Mouse (Mus musculus): ENCODE measurements around the gene Cog2. TPM values are rescaled to one million over a fixed set of nuclear protein-coding genes. Genes with fewer than 3 reads are reported as not detected.

The Cog2 gene
- polyA plus RNA-seq, 2 experiments: 36.1 to 40.5 TPM

DNA sequence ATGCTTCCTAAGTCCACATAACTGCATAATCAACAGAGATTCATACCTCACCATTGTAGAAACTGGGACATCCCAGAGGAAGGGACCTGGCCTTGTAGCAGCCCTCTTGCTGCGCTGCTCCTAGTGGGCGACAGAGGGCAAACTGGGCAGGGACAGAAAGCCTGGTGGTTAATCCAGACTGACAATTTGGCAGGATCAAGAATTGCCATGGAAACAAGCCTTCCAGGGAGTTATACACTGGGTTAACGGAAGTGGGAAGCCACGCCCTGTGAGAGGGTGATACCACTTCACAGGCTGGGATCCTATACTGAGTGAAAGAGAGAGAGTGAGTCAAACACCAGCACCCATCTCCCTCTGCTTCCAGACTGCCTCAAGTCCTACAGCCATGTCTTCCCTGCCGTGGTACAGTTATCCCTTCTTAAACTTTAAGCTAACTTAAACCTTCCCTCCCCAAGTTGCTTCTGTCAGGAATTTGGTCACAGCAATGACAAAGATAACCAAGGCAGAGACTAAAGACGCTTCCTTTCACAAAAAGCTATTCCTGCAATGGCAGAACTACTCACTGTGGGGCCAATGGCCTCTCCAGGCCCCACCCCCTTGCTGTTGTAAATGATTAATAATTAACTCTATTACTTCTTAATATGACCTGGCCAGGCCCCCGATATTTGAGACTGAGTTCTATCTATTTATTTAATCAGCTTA is 21.2 kb upstream of the Cog2 start:
- H3K9me3 ChIP-seq (ENCODE audit: control insufficient read depth, low read length): no peaks in the 10 kb centered on the region
- DNase-seq (ENCODE audit: low spot score) (no peak), ATAC-seq (ENCODE audit: low FRiP score, low read depth) (no peak)
- peaks cover 16% of the 10 kb centered on the region for H3K4me1 ChIP-seq (ENCODE audit: control insufficient read depth, insufficient read depth, low read length)
- H3K27me3 ChIP-seq (ENCODE audit: control insufficient read depth, insufficient read depth, low read length): no peaks in the 10 kb centered on the region
- no peak overlapping the region for H3K4me3 ChIP-seq (replicated peaks; ENCODE audit: low read length)
- WGBS: 52% methylated on average over 7 of the region's 7 CpGs
- no peak overlapping the region for H3K4me2 ChIP-seq (replicated peaks; ENCODE audit: low read depth, low read length, severe bottlenecking)
- TF ChIP-seq POLR2A (IDR thresholded peaks at IDR 0.05; ENCODE audit: borderline replicate concordance, extremely low read depth, insufficient read depth, insufficient read length): no peak
- H3K27ac ChIP-seq (replicated peaks; ENCODE audit: low read depth, low read length): no peak overlapping the region
- no peak overlapping the region for H3K9ac ChIP-seq (ENCODE audit: low read depth, low read length, severe bottlenecking)
- no peaks in the 10 kb centered on the region for H3K36me3 ChIP-seq (ENCODE audit: control insufficient read depth, insufficient read depth, low read length)

DNA sequence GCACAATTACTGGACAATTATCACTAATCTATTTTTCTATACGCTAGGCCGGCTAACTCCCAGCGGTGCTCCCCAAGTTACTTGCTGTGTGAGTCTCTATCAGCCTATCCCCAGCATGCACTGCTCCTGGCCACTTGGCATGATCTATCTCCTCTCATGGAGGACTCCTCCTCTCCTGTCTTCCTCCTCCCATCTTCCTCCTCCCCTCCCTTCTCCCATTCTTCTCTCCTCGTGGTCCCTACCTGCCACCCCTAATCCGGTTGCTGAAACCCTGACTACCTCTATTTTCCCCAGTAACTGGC is 20.7 kb upstream of the Cog2 start:
- DNase-seq (ENCODE audit: low spot score): no peak
- H3K9ac ChIP-seq (ENCODE audit: low read depth, low read length, severe bottlenecking): no peak overlapping the region
- no peak overlapping the region for H3K27ac ChIP-seq (replicated peaks; ENCODE audit: low read depth, low read length)
- peaks cover 11% of the 10 kb centered on the region for H3K4me1 ChIP-seq (ENCODE audit: control insufficient read depth, insufficient read depth, low read length)
- no peak for ATAC-seq (ENCODE audit: low FRiP score, low read depth)
- H3K27me3 ChIP-seq (ENCODE audit: control insufficient read depth, insufficient read depth, low read length): no peaks in the 10 kb centered on the region
- WGBS: 84% methylated on average over 5 of the region's 5 CpGs
- no peaks in the 10 kb centered on the region for H3K9me3 ChIP-seq (ENCODE audit: control insufficient read depth, low read length)
- no peak for TF ChIP-seq POLR2A (IDR thresholded peaks at IDR 0.05; ENCODE audit: borderline replicate concordance, extremely low read depth, insufficient read depth, insufficient read length)
- H3K36me3 ChIP-seq (ENCODE audit: control insufficient read depth, insufficient read depth, low read length): no peaks in the 10 kb centered on the region
- H3K4me2 ChIP-seq (replicated peaks; ENCODE audit: low read depth, low read length, severe bottlenecking): no peak overlapping the region
- no peak overlapping the region for H3K4me3 ChIP-seq (replicated peaks; ENCODE audit: low read length)

DNA sequence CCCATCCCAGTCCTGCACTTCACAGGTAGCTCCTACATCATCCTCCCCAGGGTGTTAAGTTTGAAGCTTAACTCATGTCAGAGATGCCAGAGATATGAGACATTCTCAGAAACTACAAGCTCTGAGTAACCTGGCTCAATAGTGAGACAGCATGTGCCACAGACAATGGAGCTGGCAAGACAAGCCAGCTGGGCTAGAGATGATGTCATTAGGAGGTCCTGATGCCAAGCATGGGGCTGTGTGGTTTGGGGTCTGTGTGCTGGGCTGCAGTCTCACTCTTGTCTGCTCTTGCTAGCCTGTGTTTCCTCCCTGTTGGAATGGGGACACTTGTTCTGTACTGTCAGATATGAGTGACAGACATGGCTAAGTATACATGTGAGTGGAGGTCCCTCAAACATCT is 14.9 kb upstream of the Cog2 start:
- no peak for TF ChIP-seq POLR2A (IDR thresholded peaks at IDR 0.05; ENCODE audit: borderline replicate concordance, extremely low read depth, insufficient read depth, insufficient read length)
- H3K4me1 ChIP-seq (ENCODE audit: control insufficient read depth, insufficient read depth, low read length): no peaks in the 10 kb centered on the region
- DNase-seq (ENCODE audit: low spot score) (no peak), ATAC-seq (ENCODE audit: low FRiP score, low read depth) (no peak)
- H3K27me3 ChIP-seq (ENCODE audit: control insufficient read depth, insufficient read depth, low read length): no peaks in the 10 kb centered on the region
- no peak overlapping the region for H3K4me3 ChIP-seq (replicated peaks; ENCODE audit: low read length)
- H3K27ac ChIP-seq (replicated peaks; ENCODE audit: low read depth, low read length): no peak overlapping the region
- H3K9ac ChIP-seq (ENCODE audit: low read depth, low read length, severe bottlenecking): no peak overlapping the region
- no peak overlapping the region for H3K4me2 ChIP-seq (replicated peaks; ENCODE audit: low read depth, low read length, severe bottlenecking)
- no peaks in the 10 kb centered on the region for H3K9me3 ChIP-seq (ENCODE audit: control insufficient read depth, low read length)
- no peaks in the 10 kb centered on the region for H3K36me3 ChIP-seq (ENCODE audit: control insufficient read depth, insufficient read depth, low read length)

DNA sequence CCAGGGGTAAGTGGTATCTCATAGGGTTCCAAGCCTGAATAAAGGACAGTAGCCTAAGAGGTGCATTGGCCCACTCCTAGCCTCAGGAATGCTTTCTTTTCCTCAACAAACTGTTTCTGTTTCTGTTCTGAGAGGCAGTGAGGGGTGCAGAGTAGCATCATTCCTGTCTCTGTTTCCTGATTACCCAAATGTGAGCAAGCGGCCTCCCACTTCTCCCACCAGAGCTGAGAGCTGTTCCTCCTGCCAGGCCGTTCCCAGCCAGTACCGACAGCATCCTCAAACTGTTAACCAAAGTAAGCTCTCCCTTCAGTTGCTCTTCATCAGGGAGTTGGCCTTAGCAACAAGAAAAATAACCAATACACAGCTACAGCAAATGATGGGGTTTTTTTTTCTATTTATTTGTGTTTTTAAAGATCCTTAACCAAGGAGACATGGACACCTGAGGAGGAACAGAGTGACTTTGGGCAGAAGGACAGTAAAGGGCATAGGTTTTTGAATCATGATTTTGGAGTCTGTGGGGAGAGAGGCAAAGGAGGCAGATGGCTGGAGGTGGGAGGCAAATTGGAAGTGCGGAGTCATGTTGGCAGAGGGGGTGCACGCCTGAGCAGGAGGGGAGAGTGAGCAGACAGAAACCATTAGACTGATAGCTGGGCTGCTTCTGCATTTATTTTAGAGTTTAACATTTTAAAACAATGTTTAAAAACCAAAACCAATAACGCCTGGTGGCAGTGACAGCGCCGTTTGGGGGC is 12.8 kb upstream of the Cog2 start:
- ATAC-seq (ENCODE audit: low FRiP score, low read depth): no peak
- H3K4me3 ChIP-seq (replicated peaks; ENCODE audit: low read length): no peak overlapping the region
- H3K9me3 ChIP-seq (ENCODE audit: control insufficient read depth, low read length): no peaks in the 10 kb centered on the region
- no peaks in the 10 kb centered on the region for H3K36me3 ChIP-seq (ENCODE audit: control insufficient read depth, insufficient read depth, low read length)
- no peak for TF ChIP-seq POLR2A (IDR thresholded peaks at IDR 0.05; ENCODE audit: borderline replicate concordance, extremely low read depth, insufficient read depth, insufficient read length)
- H3K27ac ChIP-seq (replicated peaks; ENCODE audit: low read depth, low read length): no peak overlapping the region
- H3K9ac ChIP-seq (ENCODE audit: low read depth, low read length, severe bottlenecking): no peak overlapping the region
- WGBS: 73% methylated on average over 8 of the region's 8 CpGs
- no peaks in the 10 kb centered on the region for H3K4me1 ChIP-seq (ENCODE audit: control insufficient read depth, insufficient read depth, low read length)
- H3K4me2 ChIP-seq (replicated peaks; ENCODE audit: low read depth, low read length, severe bottlenecking): no peak overlapping the region
- no peak for DNase-seq (ENCODE audit: low spot score)
- H3K27me3 ChIP-seq (ENCODE audit: control insufficient read depth, insufficient read depth, low read length): no peaks in the 10 kb centered on the region

DNA sequence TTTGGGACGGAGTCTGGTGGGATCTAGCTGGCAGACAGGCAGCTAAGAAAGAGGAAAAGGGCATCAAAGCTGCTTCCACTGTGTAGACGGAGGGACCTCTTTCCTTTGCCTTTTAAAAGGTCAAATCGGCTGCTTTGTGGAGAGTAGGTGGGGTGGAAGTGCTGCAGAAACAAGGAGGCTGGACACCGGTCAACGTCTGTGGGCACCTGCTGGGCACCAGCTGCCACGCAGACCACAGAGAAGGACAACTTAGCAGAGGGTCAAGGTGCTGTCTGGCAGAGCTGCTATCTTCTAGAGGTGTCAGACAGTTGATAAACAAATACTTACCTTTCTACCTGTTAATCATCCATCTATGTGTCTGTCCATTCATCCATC is 12.3 kb upstream of the Cog2 start:
- no peak for TF ChIP-seq POLR2A (IDR thresholded peaks at IDR 0.05; ENCODE audit: borderline replicate concordance, extremely low read depth, insufficient read depth, insufficient read length)
- 70% methylated on average over 6 of the region's 6 CpGs for WGBS
- no peak for ATAC-seq (ENCODE audit: low FRiP score, low read depth)

More for the DNA sequence above, 12.3 kb upstream of the Cog2 start:
- H3K27me3 ChIP-seq (ENCODE audit: control insufficient read depth, insufficient read depth, low read length): no peaks in the 10 kb centered on the region
- no peak for DNase-seq (ENCODE audit: low spot score)
- no peaks in the 10 kb centered on the region for H3K4me1 ChIP-seq (ENCODE audit: control insufficient read depth, insufficient read depth, low read length)
- H3K27ac ChIP-seq (replicated peaks; ENCODE audit: low read depth, low read length): no peak overlapping the region
- H3K36me3 ChIP-seq (ENCODE audit: control insufficient read depth, insufficient read depth, low read length): no peaks in the 10 kb centered on the region
- no peak overlapping the region for H3K4me2 ChIP-seq (replicated peaks; ENCODE audit: low read depth, low read length, severe bottlenecking)
- H3K9me3 ChIP-seq (ENCODE audit: control insufficient read depth, low read length): no peaks in the 10 kb centered on the region
- no peak overlapping the region for H3K4me3 ChIP-seq (replicated peaks; ENCODE audit: low read length)
- H3K9ac ChIP-seq (ENCODE audit: low read depth, low read length, severe bottlenecking): no peak overlapping the region
